Mouse (Mus musculus) thymus, postnatal 10 days (tissue): ENCODE measurements at regions not wholly inside any gene's neighbourhood (a gene's known extent, or its start where the extent isn't known, plus 50 kb on each side); places are given as distances from the start of the nearest gene placed in this dataset.

Experiments used
- DNase-seq, 2 experiments: peaks; one replicate each; pipeline ENCODE4 v3.0.0; 2021; ENCODE audit warnings: low spot score in 2 of 2

DNA sequence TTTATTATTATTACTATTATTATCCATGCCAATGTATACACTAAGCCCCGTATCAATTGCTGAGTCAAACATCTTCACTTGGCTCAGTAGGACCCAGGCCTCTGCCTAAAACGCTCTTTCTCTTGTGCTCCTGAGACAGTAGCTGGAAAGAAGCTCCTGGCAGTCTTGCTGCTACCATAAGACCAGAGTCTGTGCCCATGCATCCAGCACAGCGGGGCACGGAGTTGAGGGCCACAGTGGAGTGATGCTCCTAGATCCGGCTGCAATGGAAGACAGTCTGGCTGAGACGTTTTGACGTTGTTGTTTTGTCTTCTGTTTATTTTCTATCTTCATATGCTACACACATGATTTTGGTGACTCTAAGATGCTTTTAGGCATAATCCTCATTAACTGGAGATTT lies 129.1 kb upstream of the Peli2 start:
- no peak for DNase-seq

DNA sequence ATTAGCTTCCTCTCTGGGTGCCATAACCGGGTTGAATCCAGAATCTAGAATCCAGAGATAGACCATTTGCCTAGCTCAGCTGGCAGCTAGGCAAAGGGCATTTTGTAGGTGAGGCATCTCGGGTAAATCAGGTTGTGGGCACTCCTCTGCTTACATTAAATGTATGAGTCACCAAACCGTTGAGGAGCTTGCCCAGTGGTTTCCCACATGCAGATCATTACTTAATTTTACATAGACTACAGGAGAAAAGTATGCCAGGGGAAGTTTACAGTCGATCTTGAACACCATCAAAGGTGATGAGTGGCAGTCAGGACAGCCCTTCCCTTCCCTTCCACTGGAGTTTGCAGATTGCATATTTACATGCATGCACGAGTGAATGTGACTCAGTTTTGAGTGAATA lies 128.5 kb upstream of the Peli2 start:
- DNase-seq = no peak

DNA sequence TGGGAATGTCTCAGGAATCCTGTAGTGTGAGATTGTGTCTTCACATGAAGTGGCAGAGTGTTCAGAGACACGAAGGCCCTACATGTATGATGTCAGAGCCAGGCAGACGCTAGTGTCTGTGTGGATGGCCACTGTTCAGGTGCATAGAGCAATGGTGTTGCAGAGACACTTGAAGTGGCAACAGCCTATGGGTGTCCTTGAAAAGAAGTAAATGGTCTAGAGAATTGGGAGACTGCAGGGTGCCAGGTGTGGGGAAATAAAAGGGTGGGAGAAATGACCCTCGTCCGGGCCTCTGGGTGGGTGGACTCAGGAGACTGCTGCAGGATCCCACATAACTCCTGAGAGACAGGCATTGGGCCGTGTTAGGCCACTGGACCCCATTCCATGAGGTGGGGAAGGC lies 127.8 kb upstream of the Peli2 start:
- DNase-seq = no peak

DNA sequence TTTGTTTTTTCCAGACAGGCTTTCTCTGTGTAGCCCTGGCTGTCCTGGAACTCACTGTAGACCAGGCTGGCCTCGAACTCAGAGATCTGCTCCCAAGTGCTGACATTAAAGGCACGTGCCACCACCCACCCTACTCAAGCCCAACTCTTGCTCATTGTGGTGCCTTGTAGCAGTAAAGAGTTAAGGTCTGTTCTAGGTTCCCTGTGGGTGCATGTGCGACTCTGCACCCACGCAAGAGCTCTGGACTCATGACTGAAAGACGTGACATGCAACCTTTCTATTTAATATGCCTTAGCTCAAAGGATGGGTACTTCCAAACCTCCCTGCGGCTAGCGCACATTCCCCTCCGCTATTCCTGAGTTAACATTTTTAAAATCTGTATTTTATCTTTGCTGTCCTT lies 121.7 kb upstream of the Peli2 start:
- DNase-seq = no peak

- no peak for DNase-seq
These were observed 115.3 kb upstream of the Peli2 start for GRCm38 (mm10) chr14:48005092-48005928.

- no peak for DNase-seq
These were observed 114.7 kb upstream of the Peli2 start for GRCm38 (mm10) chr14:48005929-48006309.

- no peak for DNase-seq
These were observed 108.0 kb upstream of the Peli2 start for GRCm38 (mm10) chr14:48012361-48013215.

- no peak for DNase-seq
These were observed 107.2 kb upstream of the Peli2 start for GRCm38 (mm10) chr14:48013431-48013830.

DNA sequence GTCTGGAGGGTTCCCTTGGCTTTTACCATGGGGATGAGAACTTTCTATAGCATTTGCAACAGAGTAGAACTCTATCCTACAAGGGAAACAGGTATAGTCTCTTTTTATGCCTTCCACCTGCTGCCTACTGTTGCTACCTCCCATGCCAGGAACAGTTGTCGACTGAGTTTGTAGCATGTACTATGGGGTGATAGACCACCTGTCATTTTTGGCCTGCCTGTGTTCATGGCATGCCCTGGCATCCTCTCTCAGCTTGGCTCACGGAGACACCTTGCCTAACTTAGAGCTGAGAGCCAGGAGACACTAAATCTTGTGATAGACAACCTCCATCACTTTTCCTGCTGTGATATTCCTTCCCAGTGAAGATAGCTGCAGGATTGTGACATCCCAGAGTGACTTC lies 105.8 kb upstream of the Peli2 start:
- DNase-seq = no peak

DNA sequence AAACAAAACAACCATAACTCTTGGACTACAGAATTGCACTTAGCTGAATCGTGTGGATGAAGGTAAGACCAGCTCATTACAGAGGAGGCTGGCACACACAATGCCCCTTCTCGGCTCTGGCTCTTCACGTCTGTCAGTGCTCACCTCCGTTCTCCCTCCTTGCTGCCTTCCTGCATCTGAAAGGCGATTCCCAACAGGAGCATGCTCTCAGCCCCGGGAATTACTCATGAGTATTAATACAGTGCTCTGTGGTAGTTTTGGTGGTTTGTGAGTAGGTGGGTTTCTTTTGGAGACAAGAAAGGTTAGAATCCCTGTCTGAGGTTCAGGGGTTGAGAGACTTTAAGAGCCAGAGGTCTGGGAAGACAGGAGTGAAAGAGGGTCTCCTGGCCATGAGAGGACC lies 102.7 kb upstream of the Peli2 start:
- DNase-seq = no peak

DNA sequence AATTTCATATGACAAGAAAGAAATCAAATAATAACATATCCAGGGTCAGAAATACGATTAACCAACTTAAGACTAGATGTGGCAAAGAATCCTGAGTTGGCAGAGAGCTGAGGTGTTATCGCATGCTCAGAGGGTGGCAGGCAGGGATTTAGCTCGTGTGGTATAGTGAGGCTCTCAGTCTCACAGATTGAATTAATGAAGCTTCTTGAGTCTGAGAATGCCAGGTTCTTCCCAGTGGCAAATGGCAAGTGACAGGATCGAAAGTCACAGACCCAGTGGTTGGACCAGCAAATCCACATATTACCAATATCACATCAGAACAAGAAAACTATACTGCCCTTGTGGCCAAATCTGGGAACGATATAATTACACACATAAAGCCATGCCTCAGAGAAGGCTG lies 101.3 kb upstream of the Peli2 start:
- no peak for DNase-seq

- no peak for DNase-seq
These were observed 98.4 kb upstream of the Peli2 start for GRCm38 (mm10) chr14:48022271-48022670.

- no peak for DNase-seq
These were observed 96.5 kb upstream of the Peli2 start for GRCm38 (mm10) chr14:48024051-48024693.

GRCm38 (mm10) chr14:48039286-48039790 lies 81.3 kb upstream of the Peli2 start:
- DNase-seq = no peak

DNA sequence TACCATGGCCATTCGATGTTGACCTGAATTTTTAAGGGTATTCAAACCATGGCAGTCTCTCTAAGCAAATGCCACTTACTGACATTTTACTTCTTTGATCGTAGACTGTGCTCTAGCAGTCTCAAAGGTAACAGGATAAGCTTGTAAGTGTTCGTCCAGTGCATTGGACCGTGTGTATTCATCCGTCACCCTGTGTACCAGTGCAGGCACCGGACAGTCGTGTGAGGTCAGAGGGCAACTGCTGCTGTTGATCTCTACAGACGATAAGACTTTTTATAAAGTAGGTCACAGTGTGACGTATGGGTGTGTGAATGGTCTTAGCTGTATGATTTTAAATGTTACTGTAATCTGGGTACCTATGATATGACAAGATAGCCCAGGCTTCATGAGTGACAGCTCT lies 74.5 kb upstream of the Peli2 start:
- DNase-seq = no peak

GRCm38 (mm10) chr14:48046831-48047230 lies 73.8 kb upstream of the Peli2 start:
- DNase-seq = no peak

- DNase-seq = no peak
These were observed 70.7 kb upstream of the Peli2 start for GRCm38 (mm10) chr14:48049698-48050459.

DNA sequence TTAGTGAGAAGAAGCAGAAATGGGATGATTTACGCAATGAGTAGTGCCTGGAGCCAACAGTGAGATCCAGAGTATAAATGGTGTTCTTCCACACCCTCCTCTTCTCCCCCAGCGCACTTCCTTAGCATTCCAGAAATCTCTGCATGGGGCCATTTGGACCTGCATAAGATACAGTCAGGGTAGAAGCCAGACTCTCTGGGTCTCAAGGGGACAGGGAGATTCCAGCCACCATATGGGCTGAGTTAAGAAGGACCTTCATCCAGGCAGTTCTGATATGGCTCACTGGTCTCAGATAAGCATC lies 70.2 kb upstream of the Peli2 start:
- no peak for DNase-seq

DNA sequence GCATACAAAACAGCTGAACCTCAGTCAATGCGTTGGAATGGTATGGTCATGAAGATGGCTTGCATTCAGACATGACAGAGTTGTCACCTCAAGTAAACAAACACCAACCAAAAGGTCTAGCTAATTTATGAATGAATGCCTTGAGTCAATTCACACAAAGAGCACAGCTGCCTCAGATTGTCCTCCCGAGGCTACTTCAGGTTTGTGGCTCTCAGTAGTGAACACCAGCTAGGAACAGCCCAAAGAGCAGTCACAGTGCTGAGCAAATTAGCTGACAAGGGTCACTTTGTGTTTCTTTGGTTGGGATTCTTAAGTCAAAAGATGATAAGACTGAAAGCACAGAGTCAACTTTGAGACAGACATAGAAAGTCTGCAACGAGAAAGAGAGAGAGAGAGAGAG lies 68.7 kb upstream of the Peli2 start:
- DNase-seq = no peak

DNA sequence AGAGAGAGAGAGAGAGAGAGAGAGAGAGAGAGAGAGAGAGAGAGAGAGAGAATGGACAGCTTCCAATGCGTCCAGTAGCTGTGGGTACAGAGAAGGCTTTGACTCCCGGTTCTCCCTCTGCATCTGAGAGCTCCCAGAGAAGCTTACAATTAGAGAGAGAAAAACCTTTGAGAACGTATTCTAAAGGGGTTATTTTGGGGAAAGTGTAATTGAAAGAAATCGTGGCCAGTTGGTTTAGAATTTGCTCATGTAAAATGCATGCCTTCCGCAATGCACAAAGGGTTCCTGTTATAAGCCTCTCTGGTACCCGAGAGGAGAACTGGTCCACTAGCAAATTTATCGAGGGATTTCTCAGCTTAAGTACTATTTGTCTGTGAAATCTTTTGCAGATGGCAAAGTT lies 68.2 kb upstream of the Peli2 start:
- DNase-seq = no peak

GRCm38 (mm10) chr14:48053151-48053550 lies 67.5 kb upstream of the Peli2 start:
- DNase-seq = no peak

DNA sequence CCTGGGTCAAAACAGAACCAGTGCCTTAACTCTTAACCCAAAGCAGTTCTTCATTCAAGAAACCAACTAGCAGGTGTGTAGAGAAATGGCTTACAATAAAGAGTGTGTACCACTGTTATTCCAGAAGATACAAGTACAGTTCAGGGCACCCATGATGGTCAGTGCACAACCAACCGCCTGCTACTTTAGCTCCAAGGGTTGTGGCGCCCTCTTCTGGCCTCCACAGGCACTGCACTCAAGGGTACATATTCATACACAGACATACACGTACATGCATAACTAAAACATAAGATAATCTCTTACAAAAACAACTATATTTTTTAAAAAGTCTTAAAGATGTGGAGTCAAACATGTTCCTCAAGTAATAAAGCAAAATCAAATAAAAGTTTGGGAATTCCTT lies 65.9 kb upstream of the Peli2 start:
- DNase-seq = no peak
